Mouse (Mus musculus) embryo, embryonic 9.5 days (tissue): Measurements from ENCODE around the gene Hspa2.

Experiments
- DNase-seq: peaks from one replicate; pipeline ENCODE4 v3.0.0-alpha.2; 2017; ENCODE audit errors: extremely low spot score

The Hspa2 gene

DNA sequence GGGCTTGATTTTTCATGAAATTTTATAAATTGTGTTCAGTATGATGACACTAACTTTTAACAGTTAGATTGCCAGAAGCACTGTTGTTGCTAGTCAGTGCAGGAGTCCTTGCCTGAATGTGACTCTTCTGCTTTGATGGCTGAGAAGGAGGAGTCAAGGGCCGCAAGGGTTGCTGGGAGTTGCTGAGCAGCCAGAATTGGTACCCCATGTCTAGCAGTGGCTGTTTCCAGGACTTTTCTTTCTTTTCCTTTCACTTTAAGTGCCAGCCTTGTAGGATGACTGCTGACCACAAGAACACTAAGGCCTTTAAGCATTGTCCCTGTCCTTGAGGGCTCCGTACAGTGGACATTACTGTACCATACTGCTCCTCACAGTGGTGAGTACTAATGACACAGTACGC, 26.2 kb upstream of the Hspa2 start:
- no peak for DNase-seq

DNA sequence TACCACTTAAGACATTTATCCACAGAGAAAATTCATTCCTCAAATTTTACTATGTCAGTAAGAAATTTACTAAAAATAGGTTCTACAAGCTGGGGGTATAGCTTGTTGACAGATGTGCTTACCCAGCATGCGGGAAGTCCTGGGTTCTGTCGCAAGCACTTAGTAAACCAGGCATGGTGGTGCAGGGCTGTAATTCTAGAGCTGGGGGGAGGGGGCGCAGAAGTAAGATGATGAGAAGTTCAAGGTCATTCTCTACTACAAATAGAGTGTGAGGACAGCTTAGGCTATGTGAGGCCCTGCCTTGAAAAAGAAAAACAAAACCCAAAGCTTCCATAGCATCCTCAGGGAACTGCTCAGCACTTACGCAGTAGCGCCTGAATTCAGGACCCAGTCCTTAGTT, 25.4 kb upstream of the Hspa2 start:
- no peak for DNase-seq

GRCm38 (mm10) chr12:76380151-76380550, 23.8 kb upstream of the Hspa2 start:
- DNase-seq, result no peak

GRCm38 (mm10) chr12:76385342-76385741, 18.6 kb upstream of the Hspa2 start:
- DNase-seq, result no peak

DNA sequence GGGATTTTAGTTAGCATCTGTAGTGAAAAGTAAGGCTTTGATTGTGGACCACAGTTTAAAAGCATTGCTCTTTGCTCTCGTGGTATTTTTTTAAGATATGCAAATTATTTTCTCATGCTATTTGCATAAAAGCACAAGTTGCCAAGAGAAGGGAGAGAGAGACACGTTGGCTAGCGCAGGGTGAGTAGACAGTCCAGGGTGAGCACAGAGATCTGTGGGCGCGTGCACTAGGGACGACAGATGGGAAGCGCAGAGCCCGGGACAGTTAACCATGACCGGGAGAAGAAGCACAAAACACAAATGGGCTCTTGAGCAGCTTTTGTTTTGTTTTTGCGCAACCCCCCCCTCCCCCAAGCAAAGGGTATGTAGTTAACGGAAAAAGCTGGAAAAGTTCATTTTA, 15.2 kb upstream of the Hspa2 start:
- no peak for DNase-seq

DNA sequence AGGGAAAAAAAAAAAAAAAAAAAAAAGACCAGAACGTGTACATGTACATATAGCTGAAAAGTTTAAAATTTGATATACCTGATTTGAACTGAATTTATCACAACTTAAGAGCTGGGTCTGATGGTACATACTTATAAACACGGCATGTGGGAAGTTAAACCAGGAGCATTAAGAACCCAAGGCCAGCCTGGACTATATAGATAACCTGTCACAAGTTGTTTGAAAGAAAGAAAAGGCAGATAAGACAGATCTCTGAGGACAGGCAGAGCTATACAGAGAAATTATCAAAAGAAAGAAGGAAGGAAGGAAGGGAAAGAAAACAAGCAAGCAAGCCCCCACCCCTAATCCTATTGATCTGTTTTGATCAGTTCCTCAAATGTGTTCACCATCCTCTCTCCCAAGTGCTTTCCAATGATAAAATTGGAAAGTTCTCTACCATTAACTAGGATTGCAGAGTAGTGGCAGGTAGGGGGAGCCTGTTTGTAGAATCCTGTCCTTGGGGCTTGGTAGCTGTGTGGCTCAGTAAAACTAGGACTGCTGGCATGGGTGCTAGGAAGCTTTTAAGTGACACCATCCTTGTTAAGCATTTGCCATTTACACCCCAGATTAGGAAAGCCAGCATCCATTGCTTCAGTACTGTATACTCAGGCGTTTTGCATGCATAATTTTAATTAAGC, 12.2 kb upstream of the Hspa2 start:
- DNase-seq, result no peak

GRCm38 (mm10) chr12:76392979-76393378, 11.0 kb upstream of the Hspa2 start:
- DNase-seq, result no peak

DNA sequence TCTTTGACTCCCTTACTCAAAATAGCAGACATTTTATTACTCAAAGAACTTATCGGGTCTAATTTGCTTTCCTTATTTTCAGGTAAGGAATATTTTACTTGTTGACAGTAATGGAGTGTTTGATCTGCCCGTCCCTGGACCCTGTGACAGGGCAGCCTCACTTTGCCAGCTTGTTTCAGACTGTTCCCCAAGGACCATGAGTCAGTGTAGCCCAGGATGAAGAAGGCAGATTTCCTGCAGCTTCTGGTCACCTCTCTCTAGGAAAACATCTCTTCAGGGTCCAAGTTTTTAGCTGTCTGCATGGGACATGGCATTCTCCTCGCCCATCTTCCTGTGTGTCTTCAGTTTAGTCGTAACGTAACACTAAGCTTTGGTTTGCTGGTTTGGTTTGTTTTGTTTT, 6.7 kb upstream of the Hspa2 start:
- DNase-seq, result no peak

DNA sequence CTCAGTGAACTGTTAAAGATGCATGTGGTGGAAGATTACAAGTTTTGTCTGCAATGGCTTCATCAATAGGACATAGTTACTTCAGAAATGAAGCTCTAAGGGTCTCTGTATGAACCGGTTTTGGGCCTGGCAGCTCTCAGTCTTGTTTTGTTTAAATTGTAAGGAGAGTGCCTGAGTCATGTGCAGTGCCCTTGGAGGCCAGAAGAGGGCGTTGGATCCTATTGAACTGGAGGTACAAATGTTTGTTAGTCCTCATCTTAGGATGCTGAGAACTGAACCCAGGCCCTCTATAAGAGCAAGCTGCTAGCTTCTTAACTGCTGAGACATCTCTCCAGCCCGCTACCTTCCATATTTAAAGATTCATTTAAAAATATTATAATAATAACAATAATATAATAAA, 2.3 kb upstream of the Hspa2 start:
- DNase-seq, result no peak

GRCm38 (mm10) chr12:76402991-76403885, 738 bp upstream of the Hspa2 start:
- DNase-seq, result no peak

DNA sequence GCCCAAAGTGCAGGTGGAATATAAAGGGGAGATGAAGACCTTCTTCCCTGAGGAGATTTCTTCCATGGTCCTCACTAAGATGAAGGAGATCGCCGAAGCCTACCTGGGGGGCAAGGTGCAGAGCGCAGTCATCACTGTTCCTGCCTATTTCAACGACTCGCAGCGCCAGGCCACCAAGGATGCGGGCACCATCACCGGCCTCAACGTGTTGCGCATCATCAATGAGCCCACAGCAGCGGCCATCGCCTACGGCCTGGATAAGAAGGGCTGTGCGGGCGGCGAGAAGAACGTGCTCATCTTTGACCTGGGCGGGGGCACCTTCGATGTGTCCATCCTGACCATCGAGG, 833 bp downstream of the Hspa2 start:
- peak; percentile 9 for DNase-seq

- peak; percentile 48 for DNase-seq
Observed at GRCm38 (mm10) chr12:76405183-76405970, 1.4 kb downstream of the Hspa2 start.

- peak; percentile 43 for DNase-seq
Observed at GRCm38 (mm10) chr12:76405971-76406370, 2.0 kb downstream of the Hspa2 start.

DNA sequence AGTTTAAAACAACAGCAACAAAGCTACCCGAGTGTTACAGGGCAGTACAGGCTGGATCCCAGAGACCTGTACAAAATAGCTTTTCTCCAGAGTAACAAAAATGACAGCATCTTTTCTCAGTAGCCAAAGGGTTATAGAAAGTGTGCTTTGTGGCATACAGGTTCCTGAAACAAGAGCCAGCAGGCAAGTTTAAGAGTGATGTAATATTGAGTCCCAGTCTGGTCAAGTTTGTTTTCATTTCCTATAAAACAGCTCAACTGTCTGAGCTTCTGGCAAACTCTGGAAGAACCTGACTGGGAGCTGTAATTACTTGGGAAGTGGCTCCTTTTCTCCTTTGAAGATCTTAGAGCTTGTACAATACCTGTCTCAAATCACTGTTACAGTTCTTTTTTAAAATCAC, 3.2 kb downstream of the Hspa2 start:
- DNase-seq, result peak; percentile 14

DNA sequence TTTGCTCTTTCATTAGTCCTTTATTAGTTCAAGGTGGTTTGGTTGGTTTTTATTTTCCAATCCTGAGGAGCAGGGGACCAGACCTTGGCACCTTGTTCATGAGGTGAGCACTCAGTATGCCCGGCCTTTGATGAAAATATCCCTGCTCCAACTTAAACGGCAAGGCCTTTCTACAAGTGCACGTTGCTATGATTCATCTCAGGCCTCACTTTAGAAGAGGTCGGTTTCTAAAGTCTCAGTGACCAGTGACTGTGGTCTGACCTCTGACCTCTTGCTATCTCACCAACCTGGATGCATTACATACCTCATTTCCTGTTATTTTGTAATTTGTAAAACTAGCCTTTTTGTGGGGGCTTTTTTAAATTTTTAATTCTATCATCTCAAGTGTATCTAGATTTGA, 5.2 kb downstream of the Hspa2 start:
- no peak for DNase-seq

DNA sequence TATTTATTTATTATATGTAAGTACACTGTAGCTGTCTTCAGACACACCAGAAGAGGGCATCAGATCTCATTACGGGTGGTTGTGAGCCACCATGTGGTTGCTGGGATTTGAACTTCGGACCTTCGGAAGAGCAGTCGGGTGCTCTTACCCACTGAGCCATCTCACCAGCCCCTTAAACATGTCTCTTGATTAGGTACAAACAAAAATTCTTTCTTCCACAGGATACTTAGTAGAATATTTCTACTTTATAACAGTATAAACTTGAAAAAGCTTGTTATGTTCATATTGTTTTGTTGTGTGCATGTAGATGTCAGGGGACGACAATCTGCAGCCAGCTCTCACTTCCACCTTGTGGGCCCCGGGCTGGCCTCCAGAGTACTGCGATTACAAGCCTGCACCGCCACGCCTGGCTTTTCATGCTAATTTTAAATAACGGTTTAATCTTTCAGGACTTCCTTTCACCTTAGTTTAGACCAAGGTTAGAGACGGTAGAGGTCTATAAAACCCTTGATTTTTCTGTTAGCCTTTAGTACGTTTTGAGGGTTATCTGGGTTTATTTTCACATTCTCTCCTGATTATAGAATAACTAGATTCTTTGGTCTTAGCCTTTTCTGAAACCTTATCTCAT, 11.5 kb downstream of the Hspa2 start:
- DNase-seq, result no peak

GRCm38 (mm10) chr12:76417433-76417854, 13.5 kb downstream of the Hspa2 start, which contains the start of gene Ppp1r36:
TSS of gene Ppp1r36 (plus strand) at chr12:76417538.
- DNase-seq, result peak; percentile 55

DNA sequence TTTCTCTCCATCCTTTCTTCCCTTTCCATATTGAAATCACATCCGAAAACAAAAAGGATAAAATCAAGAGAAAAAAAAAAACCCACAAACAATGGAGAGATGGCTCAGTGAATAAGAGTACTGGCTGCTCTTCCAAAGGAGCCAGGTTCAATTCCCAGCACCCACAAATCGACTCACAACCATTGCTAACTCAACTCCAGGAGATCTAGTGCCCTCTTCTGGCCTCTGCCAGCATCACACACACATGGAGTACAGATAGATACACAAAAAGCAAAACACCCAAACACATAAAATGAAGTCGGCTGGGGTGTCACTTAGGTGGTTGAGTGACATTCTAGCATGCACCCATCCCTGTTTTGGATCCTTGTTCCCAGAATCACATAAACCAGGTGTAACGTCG, 14.4 kb downstream of the Hspa2 start:
- DNase-seq, result no peak

DNA sequence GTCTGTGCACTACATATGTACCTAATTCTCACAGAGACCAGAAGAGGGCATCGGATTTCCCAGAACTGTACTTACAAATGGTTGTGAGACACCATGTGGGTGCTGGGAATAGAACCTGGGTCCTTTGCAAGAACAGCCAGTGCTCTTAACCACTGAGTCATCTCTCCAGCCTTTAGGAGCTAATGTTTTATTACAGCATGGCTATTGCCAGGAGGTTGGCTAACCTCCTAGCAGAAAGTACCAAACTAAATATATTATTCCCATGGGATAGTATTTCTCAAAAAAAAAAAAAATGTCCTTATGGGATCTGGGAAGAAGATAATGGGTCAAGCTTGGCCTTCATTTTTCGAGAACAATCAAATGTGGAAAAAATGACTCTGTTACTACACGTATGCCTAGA, 21.3 kb downstream of the Hspa2 start:
- DNase-seq, result no peak

- no peak for DNase-seq
Observed at GRCm38 (mm10) chr12:76427546-76427945, 23.6 kb downstream of the Hspa2 start.

DNA sequence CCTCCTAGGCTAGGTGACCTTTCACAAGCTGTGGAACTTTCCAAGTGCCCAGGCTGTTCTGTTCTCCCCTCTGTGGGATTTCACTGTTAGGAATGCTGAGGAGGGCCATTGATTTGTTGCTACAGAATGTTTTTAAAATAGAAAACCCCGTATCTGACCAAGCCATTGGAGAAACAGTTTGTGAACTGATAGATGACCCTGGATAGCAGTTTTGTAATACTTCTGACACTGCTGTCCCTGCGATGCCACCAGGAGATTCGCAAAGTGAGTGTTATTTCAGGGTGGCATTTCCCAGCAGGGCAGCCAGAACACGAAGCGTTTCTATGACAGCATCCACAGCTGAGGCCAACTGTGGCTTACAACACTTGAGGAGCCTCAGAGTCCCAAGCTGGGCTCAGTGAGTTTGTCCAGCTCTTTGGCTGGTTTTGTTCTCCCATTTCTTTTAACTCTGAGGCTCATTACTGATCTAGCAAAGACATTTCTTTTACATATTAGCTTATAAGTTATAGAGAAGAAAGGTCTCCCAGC, 27.0 kb downstream of the Hspa2 start:
- no peak for DNase-seq

DNA sequence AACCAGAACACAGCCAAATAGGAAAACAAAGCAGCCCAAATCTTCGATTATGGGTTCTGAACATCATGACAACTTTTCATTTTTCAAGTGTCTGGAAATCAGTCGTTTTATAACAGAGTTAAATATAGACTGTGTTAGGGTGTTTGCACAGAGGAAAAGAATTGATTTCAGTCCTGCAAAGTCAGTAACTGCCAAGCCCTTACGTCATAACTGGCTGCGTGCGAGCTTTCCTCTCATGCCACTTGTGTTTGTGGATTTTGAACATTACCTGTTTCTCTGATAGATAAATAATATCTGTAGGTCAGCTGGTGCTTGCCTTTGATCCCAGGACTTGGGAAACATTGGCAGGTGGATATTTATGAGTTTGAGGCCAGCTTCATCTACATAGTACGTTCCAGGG, 27.5 kb downstream of the Hspa2 start:
- DNase-seq, result no peak
